Mouse (Mus musculus) stomach, postnatal 0 days (tissue): ENCODE results near the gene Syt17. TPM values are rescaled to one million over a fixed set of nuclear protein-coding genes. Genes with fewer than 3 reads are reported as not detected.

Source experiments
- ATAC-seq: fragments of 200-750 bp; cut with Nextera tagmentation; 2 replicates; pipeline ENCODE4 v1.8.0; 2017; ENCODE audit not compliant: low FRiP score, low TSS enrichment
- DNase-seq: peaks from one replicate; pipeline ENCODE4 v3.0.0-alpha.2; 2016; ENCODE audit warnings: low spot score
- H3K27ac ChIP-seq: fragments of 300-500 bp; sonication (generic); replicated peaks from 2 replicates; pipeline ENCODE4 v1.5.1; 2014; ENCODE audit warnings: mild to moderate bottlenecking, control low read depth
- H3K27me3 ChIP-seq: fragments of 300-500 bp; sonication (generic); 2 replicates; pipeline ENCODE4 v1.6.1; 2014; ENCODE audit warnings: low read length; ENCODE audit not compliant: control insufficient read depth, insufficient read depth
- H3K36me3 ChIP-seq: fragments of 300-500 bp; sonication (generic); 2 replicates; pipeline ENCODE4 v1.6.1; 2014; ENCODE audit warnings: low read length, mixed read lengths; ENCODE audit not compliant: control insufficient read depth, insufficient read depth
- H3K4me1 ChIP-seq: fragments of 300-500 bp; sonication (generic); replicated peaks from 2 replicates; pipeline ENCODE4 v1.6.1; 2014; ENCODE audit warnings: antibody characterized with exemption; ENCODE audit not compliant: control insufficient read depth, insufficient read depth
- H3K4me2 ChIP-seq: fragments of 300-500 bp; sonication (generic); replicated peaks from 2 replicates; pipeline ENCODE4 v1.6.1; 2014; ENCODE audit warnings: low read depth, mild to moderate bottlenecking, control low read depth, moderate library complexity
- H3K4me3 ChIP-seq: fragments of 300-500 bp; sonication (generic); 2 replicates; pipeline ENCODE4 v1.5.1; 2014; ENCODE audit warnings: low read depth, low read length, control low read depth
- H3K9ac ChIP-seq: fragments of 300-500 bp; sonication (generic); 2 replicates; pipeline ENCODE4 v1.6.1; 2014; ENCODE audit warnings: mild to moderate bottlenecking, low read length, control low read depth, mixed read lengths
- H3K9me3 ChIP-seq: fragments of 300-500 bp; sonication (generic); 2 replicates; pipeline ENCODE4 v1.6.1; 2016; ENCODE audit warnings: low read length; ENCODE audit not compliant: control insufficient read depth
- CTCF ChIP-seq: IDR thresholded peaks from 2 replicates; pipeline ENCODE4 v1.5.1; 2016; ENCODE audit warnings: antibody characterized with exemption, low read depth, mild to moderate bottlenecking, moderate library complexity
- EP300 ChIP-seq: optimal IDR thresholded peaks from 2 replicates; pipeline ENCODE3; 2016; ENCODE audit warnings: antibody characterized with exemption
- whole genome bisulfite sequencing: fragments of 180-500 bp; shearing (Covaris S2); extraction: QIAGEN DNeasy Blood & Tissue Kit; methylation state at CpG from one replicate; pipeline ENCODE4 v1.1.7; 2014; 5-methylcytosine and 5-hydroxymethylcytosine counted together
- polyA plus RNA-seq: library from polyadenylated mRNA; unstranded; fragments of >200 nt; fragmentation: Nextera tagmentation; extraction: Ambion mirVana; gene quantifications from 2 replicates; pipeline ENCODE4 v1.2.1, GENCODE M21; 2015

The Syt17 gene
- polyA plus RNA-seq = 3.3 and 3.8 TPM in 2 replicates

GRCm38 (mm10) chr7:118448134-118448967 is at the start of gene Syt17:
Gene Syt17 (minus strand): TSS chr7:118448222.
- Histone ChIP-seq H3K4me3 (peak within 1 kb of the TSS; percentile 58), H3K4me2 (peak within 1 kb of the TSS; percentile 93), H3K27me3 (no peaks in the 10 kb centered on the region), H3K27ac (no peak within 1 kb of the TSS), H3K9ac (peak within 1 kb of the TSS; percentile 55), H3K36me3 (no peaks in the 10 kb centered on the region), H3K4me1 (no peaks in the 10 kb centered on the region), H3K9me3 (no peaks in the 10 kb centered on the region)
- WGBS = under 1% methylated on average over 47 of the region's 58 CpGs
- ATAC-seq = peak; percentile 53
- TF ChIP-seq EP300 = no peak
- TF ChIP-seq CTCF = peak; percentile 76
- peak; percentile 82 for DNase-seq

DNA sequence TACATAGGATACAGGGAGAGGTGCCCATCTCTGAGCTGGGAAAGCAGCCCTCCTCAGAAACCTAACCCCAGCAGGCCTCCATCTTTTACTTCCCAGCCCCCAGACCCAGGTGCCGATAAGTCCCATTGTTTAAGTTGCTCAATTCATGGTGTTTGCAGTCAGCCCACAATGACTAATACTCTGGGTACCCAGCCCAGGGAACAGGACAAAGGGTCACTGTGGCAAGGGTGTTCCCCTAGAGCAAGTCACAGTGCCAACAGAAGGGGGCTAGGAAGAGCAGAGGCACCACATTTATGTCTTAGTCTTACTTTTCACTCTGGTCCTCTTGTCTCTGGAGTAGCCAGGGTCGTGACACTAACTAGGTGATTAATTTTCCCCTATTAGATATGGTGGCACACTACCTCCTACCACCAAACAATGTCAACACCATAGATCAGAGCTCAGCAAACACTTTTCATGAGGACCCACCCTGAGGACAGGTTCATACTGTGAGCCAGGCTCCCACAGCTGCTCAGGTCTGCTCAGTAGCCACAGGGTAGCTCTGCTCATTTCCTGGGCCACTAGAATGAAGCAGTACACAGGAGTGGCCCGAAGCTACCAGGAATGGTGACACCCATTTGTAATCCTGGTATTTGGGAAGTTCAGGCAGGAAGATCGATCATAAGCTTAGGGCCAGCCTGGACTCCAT is 47.0 kb upstream of the Syt17 start:
- no peak overlapping the region for H3K9ac ChIP-seq
- H3K27ac ChIP-seq = peak overlapping the region; percentile 81
- peaks cover 2% of the 10 kb centered on the region for H3K36me3 ChIP-seq
- H3K9me3 ChIP-seq = no peaks in the 10 kb centered on the region
- H3K27me3 ChIP-seq = no peaks in the 10 kb centered on the region
- H3K4me2 ChIP-seq = no peak overlapping the region
- no peak overlapping the region for H3K4me3 ChIP-seq
- H3K4me1 ChIP-seq = peaks cover 8% of the 10 kb centered on the region
- ATAC-seq = peak; percentile 77
- DNase-seq = peak; percentile 73
- TF ChIP-seq CTCF = no peak; the same call in 1 of the 2 replicates
- TF ChIP-seq EP300 = no peak
- WGBS = 56% methylated on average over 4 of the region's 4 CpGs

DNA sequence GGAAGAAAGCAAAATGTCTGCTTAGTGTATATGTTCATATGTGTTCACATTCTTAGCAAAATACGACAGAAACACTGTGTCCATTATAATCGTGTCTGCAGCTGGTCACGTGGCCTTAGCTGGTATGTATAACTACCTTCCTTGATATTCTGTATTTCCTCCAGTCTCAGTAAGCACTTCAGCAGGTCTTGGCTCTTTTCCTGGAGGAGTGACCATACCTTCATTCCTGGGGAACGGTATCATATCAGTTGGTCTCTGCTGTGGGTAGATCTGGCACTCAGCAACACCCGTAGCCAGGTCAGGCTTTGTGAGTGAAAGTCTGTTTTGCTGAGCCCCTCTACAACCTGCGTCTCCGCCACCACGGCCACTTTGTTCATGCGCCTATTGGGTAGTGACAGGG is 45.9 kb upstream of the Syt17 start:
- Histone ChIP-seq H3K4me2 (no peak overlapping the region), H3K27me3 (no peaks in the 10 kb centered on the region), H3K9me3 (no peaks in the 10 kb centered on the region), H3K4me1 (peaks cover 8% of the 10 kb centered on the region), H3K27ac (peak overlapping the region; percentile 81), H3K4me3 (no peak overlapping the region), H3K9ac (no peak overlapping the region), H3K36me3 (peaks cover 4% of the 10 kb centered on the region)
- TF ChIP-seq EP300 (no peak), CTCF (no peak)
- ATAC-seq (no peak; the same call in 1 of the 2 replicates), DNase-seq (peak; percentile 42)
- 68% methylated on average over 9 of the region's 9 CpGs for WGBS

DNA sequence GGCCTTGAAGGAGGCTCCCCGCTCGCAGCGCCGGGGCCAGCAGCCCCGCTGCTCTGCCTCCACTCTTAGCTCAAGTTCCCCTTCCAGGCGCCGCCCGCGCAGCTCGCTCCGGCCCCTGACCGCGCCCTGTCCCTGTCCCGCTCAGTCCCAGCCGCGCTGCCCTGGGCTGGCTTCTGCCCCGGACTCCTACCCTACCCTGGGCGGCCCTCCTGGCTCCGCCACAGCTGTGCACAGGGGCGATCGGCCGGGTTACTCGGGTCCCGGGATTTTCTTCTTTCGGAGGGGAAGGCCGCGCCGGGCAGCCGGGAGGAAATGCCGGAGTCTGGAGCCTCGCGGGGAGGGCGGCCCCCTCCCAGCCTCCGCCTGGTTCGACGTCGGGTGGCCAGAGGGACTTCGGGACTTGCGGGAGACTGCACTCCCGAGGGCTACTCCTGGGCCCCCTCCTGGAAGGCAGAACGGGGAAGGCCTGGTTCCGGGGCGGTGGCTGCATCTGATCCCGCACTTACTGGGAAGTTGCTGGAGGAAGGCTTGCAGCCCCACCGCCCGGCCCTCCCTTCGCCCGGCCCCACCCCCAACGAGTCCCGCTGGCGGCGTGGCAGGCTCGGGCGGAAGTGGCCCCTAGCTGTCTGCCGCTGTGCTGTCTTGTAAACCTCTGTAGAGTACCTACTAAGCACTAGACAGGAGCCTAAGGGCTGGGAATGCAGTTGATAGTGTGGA is 43.6 kb upstream of the Syt17 start, which contains the start of gene Itpripl2:
Gene Itpripl2, minus strand, starts transcription at position 545 of the 717 bp plus-strand sequence.
- peak within 1 kb of the TSS; percentile 78 for H3K4me3 ChIP-seq
- H3K9me3 ChIP-seq = no peaks in the 10 kb centered on the region
- H3K27ac ChIP-seq = peak within 1 kb of the TSS; percentile 93
- DNase-seq (peak; percentile 91), ATAC-seq (peak; percentile 72)
- WGBS = 2% methylated on average over 51 of the region's 55 CpGs
- peak within 1 kb of the TSS; percentile 96 for H3K9ac ChIP-seq
- peaks cover 8% of the 10 kb centered on the region for H3K4me1 ChIP-seq
- peak within 1 kb of the TSS; percentile 82 for H3K4me2 ChIP-seq
- H3K27me3 ChIP-seq = no peaks in the 10 kb centered on the region
- TF ChIP-seq CTCF = peak; percentile 31; the same call in 1 of the 2 replicates
- no peak for TF ChIP-seq EP300
- peaks cover 4% of the 10 kb centered on the region for H3K36me3 ChIP-seq

- peak; percentile 64 for DNase-seq
- no peaks in the 10 kb centered on the region for H3K9me3 ChIP-seq
- H3K4me1 ChIP-seq = peaks cover 8% of the 10 kb centered on the region
- H3K4me2 ChIP-seq = peak overlapping the region; percentile 82
- H3K27ac ChIP-seq = peak overlapping the region; percentile 93
- 0 out of 2 replicates have a peak, but pooled peaks have one; percentile 0 for ATAC-seq
- H3K36me3 ChIP-seq = peaks cover 4% of the 10 kb centered on the region
- H3K9ac ChIP-seq = peak overlapping the region; percentile 96
- peak; percentile 58 for TF ChIP-seq CTCF
- TF ChIP-seq EP300 = no peak
- H3K4me3 ChIP-seq = peak overlapping the region; percentile 78
- 10% methylated on average over 56 of the region's 67 CpGs for whole genome bisulfite sequencing
- no peaks in the 10 kb centered on the region for H3K27me3 ChIP-seq
These were observed 42.8 kb upstream of the Syt17 start for GRCm38 (mm10) chr7:118490666-118491430.
